In genomic region chr6:51432535-51433397, GRCm38 (mm10) we compare ENCODE assay signal across 8 mouse cellular contexts. TPM values are rescaled to one million over a fixed set of nuclear protein-coding genes. Genes with fewer than 3 reads are reported as not detected.
DNase-seq lines count a peak whose midpoint lies in the region; ATAC-seq and TF ChIP-seq lines count a peak whose summit lies in the region.

Gene Nfe2l3 (plus strand): TSS chr6:51432670.

- intact Hi-C loops in heart, adult 2 months (cut with DNase I) = no loop called here

- DNase-seq in heart, adult 2 months = peak; percentile 38 to 51
- DNase-seq in heart, adult 9 months (ENCODE audit: low spot score in 2 of 2) = no peak
- peak; percentile 79 for DNase-seq in embryo, embryonic 11 days
- DNase-seq in kidney, postnatal 14 days = peak; percentile 64
- DNase-seq in lung, embryonic 14.5 days = peak; percentile 76
- DNase-seq in thymus, postnatal 14 days = peak; percentile 86

- peak within 1 kb of the TSS; percentile 97 for H3K4me2 ChIP-seq in heart, embryonic 15.5 days
- H3K4me2 ChIP-seq in lung, embryonic 14.5 days = peak within 1 kb of the TSS; percentile 75
- peak within 1 kb of the TSS; percentile 91 for H3K4me2 ChIP-seq in neural tube, embryonic 15.5 days

- TF ChIP-seq EP300 in heart, adult 2 months (IDR thresholded peaks at IDR 0.05; ENCODE audit: insufficient read depth, low read depth, low read length) = no peak

- no peaks in the 10 kb centered on the region for H3K9me3 ChIP-seq in heart, embryonic 15.5 days (replicated peaks)
- H3K9me3 ChIP-seq in lung, embryonic 14.5 days (ENCODE audit: low read depth, low read length) = no peaks in the 10 kb centered on the region
- no peaks in the 10 kb centered on the region for H3K9me3 ChIP-seq in neural tube, embryonic 15.5 days (replicated peaks)

- peaks cover 6% of the 10 kb centered on the region for H3K27me3 ChIP-seq in heart, adult 2 months (ENCODE audit: control insufficient read depth, insufficient read depth, low read length)
- H3K27me3 ChIP-seq in heart, embryonic 15.5 days = peaks cover 35% of the 10 kb centered on the region
- peaks cover 30% of the 10 kb centered on the region for H3K27me3 ChIP-seq in lung, embryonic 14.5 days (ENCODE audit: insufficient read depth, low read length)
- H3K27me3 ChIP-seq in neural tube, embryonic 15.5 days (replicated peaks) = peaks cover 35% of the 10 kb centered on the region

- TF ChIP-seq POLR2A in heart, adult 2 months (IDR thresholded peaks at IDR 0.05; ENCODE audit: insufficient read depth, low read depth, low read length) = no peak

- H3K36me3 ChIP-seq in heart, adult 2 months (ENCODE audit: control insufficient read depth, insufficient read depth, low read length) = no peaks in the 10 kb centered on the region
- H3K36me3 ChIP-seq in heart, embryonic 15.5 days = no peaks in the 10 kb centered on the region
- H3K36me3 ChIP-seq in lung, embryonic 14.5 days (ENCODE audit: insufficient read depth) = no peaks in the 10 kb centered on the region
- no peaks in the 10 kb centered on the region for H3K36me3 ChIP-seq in neural tube, embryonic 15.5 days

- no peak within 1 kb of the TSS for H3K27ac ChIP-seq in heart, adult 2 months
- H3K27ac ChIP-seq in heart, embryonic 15.5 days = no peak within 1 kb of the TSS
- no peak within 1 kb of the TSS for H3K27ac ChIP-seq in lung, embryonic 14.5 days (ENCODE audit: low read depth)
- no peak within 1 kb of the TSS for H3K27ac ChIP-seq in neural tube, embryonic 15.5 days (replicated peaks)

- H3K4me1 ChIP-seq in heart, adult 2 months (ENCODE audit: control insufficient read depth, insufficient read depth, low read length) = 0 out of 2 replicates have a peak, but pooled peaks cover 1% of the 10 kb centered on the region
- H3K4me1 ChIP-seq in heart, embryonic 15.5 days (replicated peaks) = peaks cover 33% of the 10 kb centered on the region
- H3K4me1 ChIP-seq in lung, embryonic 14.5 days (ENCODE audit: insufficient read depth) = no peaks in the 10 kb centered on the region; the same call in 1 of the 2 replicates
- H3K4me1 ChIP-seq in neural tube, embryonic 15.5 days = peaks cover 25% of the 10 kb centered on the region

- H3K9ac ChIP-seq in heart, adult 2 months (ENCODE audit: low read depth, low read length) = peak within 1 kb of the TSS; percentile 22; the same call in 1 of the 2 replicates
- H3K9ac ChIP-seq in heart, embryonic 15.5 days = peak within 1 kb of the TSS; percentile 60
- H3K9ac ChIP-seq in lung, embryonic 14.5 days = peak within 1 kb of the TSS; percentile 56
- peak within 1 kb of the TSS; percentile 57 for H3K9ac ChIP-seq in neural tube, embryonic 15.5 days (replicated peaks)

- ATAC-seq in heart, embryonic 15.5 days (replicated peaks; ENCODE audit: insufficient number of reproducible peaks, insufficient read depth, low FRiP score, low read depth) = peak; percentile 86
- ATAC-seq in lung, embryonic 14.5 days (ENCODE audit: insufficient read depth) = peak; percentile 86
- ATAC-seq in neural tube, embryonic 15.5 days (ENCODE audit: low FRiP score) = peak; percentile 82

- H3K79me2 ChIP-seq in heart, adult 2 months (replicated peaks; ENCODE audit: control insufficient read depth, insufficient read depth, low read length) = no peaks in the 10 kb centered on the region

- H3K4me3 ChIP-seq in heart, adult 2 months = peak within 1 kb of the TSS; percentile 47
- H3K4me3 ChIP-seq in heart, embryonic 15.5 days = peak within 1 kb of the TSS; percentile 64
- H3K4me3 ChIP-seq in lung, embryonic 14.5 days (ENCODE audit: low read depth, low read length) = peak within 1 kb of the TSS; percentile 51
- H3K4me3 ChIP-seq in neural tube, embryonic 15.5 days (replicated peaks) = peak within 1 kb of the TSS; percentile 55

- TF ChIP-seq CTCF in heart, adult 2 months (IDR thresholded peaks at IDR 0.05) = no peak
- TF ChIP-seq CTCF in lung, embryonic 14.5 days (IDR thresholded peaks at IDR 0.05; ENCODE audit: low read depth) = no peak

- 2% methylated on average over 74 of the region's 74 CpGs for WGBS in heart, adult 2 months
- 1% methylated on average over 73 of the region's 74 CpGs for WGBS in heart, embryonic 15.5 days
- WGBS in lung, embryonic 14.5 days = under 1% methylated on average over 72 of the region's 74 CpGs
- WGBS in neural tube, embryonic 15.5 days = under 1% methylated on average over 74 of the region's 74 CpGs

RNA-seq across cellular contexts. Expression of gene Nfe2l3, which starts in this region (rescaled TPM):
- under 1 TPM; 0.16 to 0.18 TPM for total RNA-seq in heart, adult 2 months (2021)
- polyA plus RNA-seq in heart, adult 2 months (2012; rRNA removed) = 0.20 TPM in 2 replicates
- 1.9 and 3.3 TPM in 2 replicates for polyA plus RNA-seq in heart, embryonic 15.5 days (2015; fragmentation: Nextera tagmentation; extraction: Ambion mirVana)
- polyA plus RNA-seq in lung, embryonic 14.5 days (2014; fragmentation: Nextera tagmentation; extraction: Ambion mirVana) = 2.8 and 3.1 TPM in 2 replicates
- polyA plus RNA-seq in neural tube, embryonic 15.5 days (2015; fragmentation: Nextera tagmentation; extraction: Ambion mirVana) = 4.2 and 5.9 TPM in 2 replicates

Comparison
In these comparisons a context has a peak if more than half of its experiments do, and no peak if none do; other contexts are left out.
1. Peak in DNase-seq, H3K4me3 ChIP-seq and H3K9ac ChIP-seq in heart, adult 2 months; RNA of the gene not detected or under 1 TPM.
2. DNase-seq: peak in embryo, embryonic 11 days (single experiment), kidney, postnatal 14 days (single experiment), lung, embryonic 14.5 days (single experiment) and thymus, postnatal 14 days (single experiment); none in heart, adult 9 months (0 of 2).
3. Peak in every context shown above with its lines, with median percentiles within 50 percentile points of each other: H3K4me3 ChIP-seq, H3K9ac ChIP-seq, ATAC-seq and H3K4me2 ChIP-seq.